Mouse (Mus musculus): ENCODE measurements around the gene 4930502E18Rik. TPM values are rescaled to one million over a fixed set of nuclear protein-coding genes. Genes with fewer than 3 reads are reported as not detected.
A peak's percentile ranks its signal among the peaks of the same experiment; 100 is the strongest.
"Not testable (repeated sequence)": the region's sequence is repeated elsewhere in the genome, so short reads cannot be mapped to it uniquely, and the experiment has no call there.

Gene 4930502E18Rik
- total RNA-seq (2021), result not detected

GRCm38 (mm10) chrX:53724596-53724995 is at the start of gene 4930502E18Rik:
Gene 4930502E18Rik (plus strand): TSS chrX:53724826.
- intact Hi-C loops (cut with DNase I), result no loop called here
- no peak for DNase-seq

GRCm38 (mm10) chrX:53676943-53677342 is 47.7 kb upstream of the 4930502E18Rik start:
- DNase-seq, result peak; percentile 51 to 76
- intact Hi-C loops (cut with DNase I), result not testable (repeated sequence)

GRCm38 (mm10) chrX:53682650-53683049 is 42.0 kb upstream of the 4930502E18Rik start:
- DNase-seq; intact Hi-C loops (cut with DNase I): not testable (repeated sequence)

- DNase-seq; intact Hi-C loops (cut with DNase I): not testable (repeated sequence)
These were observed 40.0 kb upstream of the 4930502E18Rik start for GRCm38 (mm10) chrX:53684676-53685075.

- intact Hi-C loops (cut with DNase I), result no loop called here
- no peak for DNase-seq
These were observed 32.6 kb upstream of the 4930502E18Rik start for GRCm38 (mm10) chrX:53692065-53692464.

- intact Hi-C loops (cut with DNase I), result no loop called here
- no peak for DNase-seq
These were observed 31.5 kb upstream of the 4930502E18Rik start for GRCm38 (mm10) chrX:53693141-53693540.

- DNase-seq, result no peak
- intact Hi-C loops (cut with DNase I), result no loop called here
These were observed 30.4 kb upstream of the 4930502E18Rik start for GRCm38 (mm10) chrX:53694008-53694777.

- intact Hi-C loops (cut with DNase I), result no loop called here
- no peak for DNase-seq
These were observed 25.4 kb upstream of the 4930502E18Rik start for GRCm38 (mm10) chrX:53699225-53699624.

- intact Hi-C loops (cut with DNase I), result no loop called here
- no peak for DNase-seq
These were observed 22.0 kb upstream of the 4930502E18Rik start for GRCm38 (mm10) chrX:53702673-53703072.

- DNase-seq, result no peak
- intact Hi-C loops (cut with DNase I), result no loop called here
These were observed 8.7 kb upstream of the 4930502E18Rik start for GRCm38 (mm10) chrX:53715942-53716322.

GRCm38 (mm10) chrX:53716323-53717182 is 8.1 kb upstream of the 4930502E18Rik start:
- DNase-seq, result peak; percentile 37 to 49

GRCm38 (mm10) chrX:53728967-53729366 is 4.3 kb downstream of the 4930502E18Rik start:
- intact Hi-C loops (cut with DNase I), result no loop called here
- no peak for DNase-seq

More at GRCm38 (mm10) chrX:53716323-53717182, 8.1 kb upstream of the 4930502E18Rik start:
- intact Hi-C loops (cut with DNase I), result no loop called here

- DNase-seq, result no peak
- intact Hi-C loops (cut with DNase I), result no loop called here
These were observed 28.2 kb downstream of the 4930502E18Rik start for GRCm38 (mm10) chrX:53752851-53753250.

GRCm38 (mm10) chrX:53757736-53758135 is 33.1 kb downstream of the 4930502E18Rik start, which contains the start of gene 1700013H16Rik:
Gene 1700013H16Rik (minus strand): TSS chrX:53757831.
- intact Hi-C loops (cut with DNase I), result no loop called here
- DNase-seq, result no peak

- intact Hi-C loops (cut with DNase I), result no loop called here
These were observed 51.6 kb downstream of the 4930502E18Rik start, which contains the start of gene Zfp36l3 for GRCm38 (mm10) chrX:53776276-53776675. Gene Zfp36l3 (minus strand): TSS chrX:53776394.

More at GRCm38 (mm10) chrX:53776276-53776675, 51.6 kb downstream of the 4930502E18Rik start, which contains the start of gene Zfp36l3:
- no peak for DNase-seq

Other genes starting within 250 kb of the 4930502E18Rik start
- gene Rtl8c, start 116.8 kb upstream of the 4930502E18Rik start, total RNA-seq (2021), result 10 to 100 TPM; 30.4 to 34.3 TPM
- not detected for gene Gm14597, start 115.8 kb upstream of the 4930502E18Rik start, total RNA-seq (2021)
- 100 to 1,000 TPM; 223 to 237 TPM for gene Rtl8a, start 81.1 kb upstream of the 4930502E18Rik start, total RNA-seq (2021)
- 100 to 1,000 TPM; 154 to 155 TPM for gene Rtl8b, start 54.4 kb upstream of the 4930502E18Rik start, total RNA-seq (2021)
- not detected for gene 1700013H16Rik, start 33.0 kb downstream of the 4930502E18Rik start, total RNA-seq (2021)
- not detected for gene Zfp36l3, start 51.6 kb downstream of the 4930502E18Rik start, total RNA-seq (2021)
- gene Xlr, start 72.9 kb downstream of the 4930502E18Rik start, total RNA-seq (2021), result 1 to 10 TPM; 2.2 to 2.8 TPM

Data from heart, postnatal 10 days (tissue).